Mouse (Mus musculus): ENCODE measurements around the gene Gm13889.

DNA sequence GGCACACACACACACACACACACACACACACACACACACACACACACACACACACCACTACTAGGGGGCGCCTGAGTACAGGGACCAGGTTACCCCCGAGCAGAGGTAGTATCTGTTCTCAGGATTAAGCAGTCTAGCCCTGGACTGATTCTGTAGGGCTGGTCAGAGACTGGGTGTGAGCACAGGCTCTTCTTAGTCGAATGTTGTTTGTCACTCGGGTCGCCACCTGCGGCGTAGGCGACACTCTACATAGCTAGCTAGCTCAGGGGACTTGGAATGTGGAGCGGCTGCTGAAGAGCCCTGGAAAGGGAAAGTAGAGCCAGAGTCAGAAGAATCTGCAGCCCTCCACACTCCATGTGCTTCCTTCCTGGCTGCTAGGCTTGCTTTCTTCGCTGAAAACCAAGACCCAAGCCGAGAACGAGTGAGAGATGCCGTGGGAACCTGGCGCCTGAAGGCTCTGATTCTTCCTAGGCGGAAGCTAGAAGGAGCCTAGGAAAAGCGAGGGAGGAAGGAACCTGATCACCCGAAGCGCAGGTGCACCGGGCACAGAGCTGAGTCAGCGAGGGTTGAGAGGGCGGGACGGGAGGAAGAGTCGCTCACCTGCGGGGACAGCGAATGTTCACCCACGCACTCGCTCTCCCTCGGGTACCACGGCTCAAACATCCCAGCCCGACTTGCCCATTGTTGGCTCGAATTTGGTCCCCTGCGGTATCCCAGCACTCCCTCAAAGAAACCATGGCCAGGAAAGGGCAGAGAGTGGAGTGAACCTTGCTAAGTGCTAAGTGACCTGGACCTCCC lies 2.0 kb downstream of the Gm13889 start:
- no peak for TF ChIP-seq EP300 (IDR thresholded peaks at IDR 0.05; ENCODE audit: low read depth)
- no peak for TF ChIP-seq CTCF (IDR thresholded peaks at IDR 0.05; ENCODE audit: low read depth)

Measured in liver, embryonic 14.5 days (tissue).